Mouse (Mus musculus): ENCODE data around the gene Arvcf. TPM values are rescaled to one million over a fixed set of nuclear protein-coding genes. Genes with fewer than 3 reads are reported as not detected.

Gene Arvcf
- polyA plus RNA-seq, 1 experiment from 2014 or later: 46.8 TPM

- Histone ChIP-seq H3K4me1 (ENCODE audit: control insufficient read depth, insufficient read depth, low read length) (peaks cover 20% of the 10 kb centered on the region), H3K27ac (ENCODE audit: low read depth, low read length) (no peak overlapping the region; the same call in 1 of the 2 replicates), H3K36me3 (ENCODE audit: control insufficient read depth, insufficient read depth, low read length) (no peaks in the 10 kb centered on the region), H3K9me3 (replicated peaks; ENCODE audit: control insufficient read depth, low read length) (no peaks in the 10 kb centered on the region), H3K9ac (ENCODE audit: low read length) (peak overlapping the region; percentile 83), H3K4me2 (ENCODE audit: low read length) (peak overlapping the region; percentile 79), H3K4me3 (ENCODE audit: low read depth, low read length) (peak overlapping the region; percentile 89), H3K27me3 (replicated peaks; ENCODE audit: control insufficient read depth, insufficient read depth, low read length) (no peaks in the 10 kb centered on the region)
- ATAC-seq (no peak; the same call in 1 of the 2 replicates), DNase-seq (ENCODE audit: low spot score) (peak; percentile 49)
- WGBS: under 1% methylated on average over 28 of the region's 28 CpGs
Measured at GRCm38 (mm10) chr16:18348601-18349175, 706 bp downstream of the Arvcf start.

DNA sequence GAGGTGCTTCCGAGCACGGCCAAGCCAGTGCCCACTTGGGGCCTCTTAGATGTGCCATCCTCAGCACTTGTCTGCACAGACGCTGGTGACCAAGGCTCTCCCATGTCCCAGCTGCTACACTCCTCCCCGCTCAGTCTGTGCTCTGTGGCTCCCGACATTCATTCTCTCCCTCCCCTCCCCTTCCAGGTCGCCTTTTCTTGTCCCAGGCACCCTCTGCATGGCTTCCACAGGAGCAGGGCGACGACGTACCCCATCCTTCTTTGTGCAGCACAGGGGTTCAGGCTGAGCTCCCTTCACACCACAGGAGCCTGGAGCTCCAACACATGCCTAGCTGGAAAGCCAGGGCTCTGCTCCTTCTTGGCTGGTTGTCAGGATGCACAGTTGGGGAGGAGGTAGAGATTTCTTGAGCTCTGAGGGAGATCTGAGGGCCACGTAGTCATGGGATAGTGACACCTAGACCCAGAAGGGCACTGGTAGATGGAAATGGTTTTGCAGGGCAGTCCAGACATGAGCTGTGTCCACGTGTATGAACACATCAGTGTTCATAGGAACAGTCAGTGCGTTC, 1.9 kb downstream of the Arvcf start:
- no peak for ATAC-seq
- Histone ChIP-seq H3K4me3 (ENCODE audit: low read depth, low read length) (no peak overlapping the region), H3K36me3 (ENCODE audit: control insufficient read depth, insufficient read depth, low read length) (peaks cover 5% of the 10 kb centered on the region; the same call in 1 of the 2 replicates), H3K9me3 (replicated peaks; ENCODE audit: control insufficient read depth, low read length) (no peaks in the 10 kb centered on the region), H3K27ac (ENCODE audit: low read depth, low read length) (no peak overlapping the region), H3K4me2 (ENCODE audit: low read length) (peak overlapping the region; percentile 79), H3K4me1 (ENCODE audit: control insufficient read depth, insufficient read depth, low read length) (peaks cover 14% of the 10 kb centered on the region), H3K9ac (ENCODE audit: low read length) (peak overlapping the region; percentile 83; the same call in 1 of the 2 replicates), H3K27me3 (replicated peaks; ENCODE audit: control insufficient read depth, insufficient read depth, low read length) (no peaks in the 10 kb centered on the region)
- DNase-seq (ENCODE audit: low spot score): no peak
- WGBS: 71% methylated on average over 12 of the region's 12 CpGs

- 48% methylated on average over 5 of the region's 5 CpGs for WGBS
- Histone ChIP-seq H3K4me2 (ENCODE audit: low read length) (no peak overlapping the region), H3K4me3 (ENCODE audit: low read depth, low read length) (no peak overlapping the region), H3K27ac (ENCODE audit: low read depth, low read length) (no peak overlapping the region), H3K9me3 (replicated peaks; ENCODE audit: control insufficient read depth, low read length) (no peaks in the 10 kb centered on the region), H3K4me1 (ENCODE audit: control insufficient read depth, insufficient read depth, low read length) (peaks cover 14% of the 10 kb centered on the region), H3K27me3 (replicated peaks; ENCODE audit: control insufficient read depth, insufficient read depth, low read length) (no peaks in the 10 kb centered on the region), H3K36me3 (ENCODE audit: control insufficient read depth, insufficient read depth, low read length) (peaks cover 5% of the 10 kb centered on the region; the same call in 1 of the 2 replicates), H3K9ac (ENCODE audit: low read length) (no peak overlapping the region)
- DNase-seq (ENCODE audit: low spot score) (peak; percentile 47), ATAC-seq (no peak)
Measured at GRCm38 (mm10) chr16:18351313-18352055, 3.5 kb downstream of the Arvcf start.

DNA sequence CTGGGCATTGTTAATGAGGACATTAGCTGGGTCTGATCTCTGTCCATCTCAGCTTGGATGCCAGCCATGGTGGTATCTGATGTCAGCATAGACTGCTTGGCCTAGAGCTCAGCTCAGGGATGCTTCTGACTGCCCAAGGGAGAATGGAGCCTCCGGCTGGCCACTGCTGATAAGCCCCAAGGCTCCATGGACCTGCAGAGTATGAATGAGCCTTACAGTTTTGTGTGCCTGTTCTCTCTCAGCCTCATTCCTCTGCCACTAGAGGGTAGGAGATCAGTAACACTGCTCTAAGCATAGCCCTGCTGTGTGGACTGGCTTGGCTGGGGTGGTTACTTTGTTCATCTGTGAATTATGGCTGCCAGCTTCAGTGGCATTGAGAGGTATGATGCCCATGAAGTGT, 5.1 kb downstream of the Arvcf start:
- Histone ChIP-seq H3K9ac (ENCODE audit: low read length) (no peak overlapping the region), H3K9me3 (replicated peaks; ENCODE audit: control insufficient read depth, low read length) (no peaks in the 10 kb centered on the region), H3K4me3 (ENCODE audit: low read depth, low read length) (no peak overlapping the region), H3K36me3 (ENCODE audit: control insufficient read depth, insufficient read depth, low read length) (peaks cover 5% of the 10 kb centered on the region; the same call in 1 of the 2 replicates), H3K4me1 (ENCODE audit: control insufficient read depth, insufficient read depth, low read length) (peaks cover 11% of the 10 kb centered on the region), H3K27ac (ENCODE audit: low read depth, low read length) (no peak overlapping the region), H3K27me3 (replicated peaks; ENCODE audit: control insufficient read depth, insufficient read depth, low read length) (no peaks in the 10 kb centered on the region), H3K4me2 (ENCODE audit: low read length) (no peak overlapping the region)
- WGBS: 87% methylated on average over 1 of the region's 1 CpGs
- no peak for ATAC-seq
- no peak for DNase-seq (ENCODE audit: low spot score)

DNA sequence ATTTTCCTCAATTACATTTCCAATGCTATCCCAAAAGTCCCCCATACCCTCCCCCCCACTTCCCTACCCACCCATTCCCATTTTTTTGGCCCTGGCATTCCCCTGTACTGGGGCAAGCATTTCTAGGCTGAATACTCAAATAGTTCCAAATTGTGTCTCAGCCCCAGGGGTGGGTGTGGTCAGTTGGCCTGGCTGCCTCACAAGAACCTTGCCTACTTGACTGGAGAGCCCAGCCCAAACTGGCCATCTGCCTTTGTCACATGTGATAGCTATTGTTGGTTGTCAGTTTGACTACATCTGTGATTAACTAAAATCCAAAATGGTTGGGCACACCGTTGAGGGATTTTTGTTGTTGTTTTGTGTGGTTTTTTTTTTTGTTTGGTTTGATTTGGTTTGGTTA, 9.0 kb downstream of the Arvcf start:
- H3K9ac ChIP-seq (ENCODE audit: low read length): no peak overlapping the region
- no peak overlapping the region for H3K4me3 ChIP-seq (ENCODE audit: low read depth, low read length)
- WGBS: 92% methylated on average over 1 of the region's 1 CpGs
- H3K4me1 ChIP-seq (ENCODE audit: control insufficient read depth, insufficient read depth, low read length): no peaks in the 10 kb centered on the region
- DNase-seq (ENCODE audit: low spot score): no peak
- no peak overlapping the region for H3K4me2 ChIP-seq (ENCODE audit: low read length)
- H3K36me3 ChIP-seq (ENCODE audit: control insufficient read depth, insufficient read depth, low read length): peaks cover 5% of the 10 kb centered on the region; the same call in 1 of the 2 replicates
- no peaks in the 10 kb centered on the region for H3K27me3 ChIP-seq (replicated peaks; ENCODE audit: control insufficient read depth, insufficient read depth, low read length)
- no peak overlapping the region for H3K27ac ChIP-seq (ENCODE audit: low read depth, low read length)
- H3K9me3 ChIP-seq (replicated peaks; ENCODE audit: control insufficient read depth, low read length): no peaks in the 10 kb centered on the region
- ATAC-seq: no peak

DNA sequence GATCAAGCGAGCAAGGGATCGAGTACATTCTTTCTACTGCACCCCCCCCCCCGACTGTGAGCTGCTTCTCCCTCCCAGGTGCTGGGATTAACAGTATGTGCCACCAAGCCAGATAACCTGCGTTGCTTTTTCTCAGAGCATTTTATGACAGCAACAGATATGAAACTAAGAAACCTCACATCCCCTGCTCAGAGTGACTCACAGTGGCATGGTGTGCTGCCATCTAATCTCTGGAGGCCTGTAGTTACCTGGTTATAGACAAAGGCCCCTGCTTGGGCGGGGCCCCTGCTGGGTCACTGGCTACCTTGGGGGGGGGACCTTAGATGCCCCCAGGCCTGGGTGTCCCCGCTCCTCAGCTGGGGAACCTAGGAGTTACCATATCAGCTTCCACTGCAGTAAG, 10.0 kb downstream of the Arvcf start:
- H3K4me2 ChIP-seq (ENCODE audit: low read length): no peak overlapping the region
- H3K27me3 ChIP-seq (replicated peaks; ENCODE audit: control insufficient read depth, insufficient read depth, low read length): no peaks in the 10 kb centered on the region
- peaks cover 5% of the 10 kb centered on the region; the same call in 1 of the 2 replicates for H3K36me3 ChIP-seq (ENCODE audit: control insufficient read depth, insufficient read depth, low read length)
- WGBS: 87% methylated on average over 6 of the region's 6 CpGs
- H3K4me3 ChIP-seq (ENCODE audit: low read depth, low read length): no peak overlapping the region
- no peaks in the 10 kb centered on the region for H3K9me3 ChIP-seq (replicated peaks; ENCODE audit: control insufficient read depth, low read length)
- H3K9ac ChIP-seq (ENCODE audit: low read length): no peak overlapping the region
- no peaks in the 10 kb centered on the region for H3K4me1 ChIP-seq (ENCODE audit: control insufficient read depth, insufficient read depth, low read length)
- ATAC-seq: no peak
- no peak for DNase-seq (ENCODE audit: low spot score)
- no peak overlapping the region for H3K27ac ChIP-seq (ENCODE audit: low read depth, low read length)

DNA sequence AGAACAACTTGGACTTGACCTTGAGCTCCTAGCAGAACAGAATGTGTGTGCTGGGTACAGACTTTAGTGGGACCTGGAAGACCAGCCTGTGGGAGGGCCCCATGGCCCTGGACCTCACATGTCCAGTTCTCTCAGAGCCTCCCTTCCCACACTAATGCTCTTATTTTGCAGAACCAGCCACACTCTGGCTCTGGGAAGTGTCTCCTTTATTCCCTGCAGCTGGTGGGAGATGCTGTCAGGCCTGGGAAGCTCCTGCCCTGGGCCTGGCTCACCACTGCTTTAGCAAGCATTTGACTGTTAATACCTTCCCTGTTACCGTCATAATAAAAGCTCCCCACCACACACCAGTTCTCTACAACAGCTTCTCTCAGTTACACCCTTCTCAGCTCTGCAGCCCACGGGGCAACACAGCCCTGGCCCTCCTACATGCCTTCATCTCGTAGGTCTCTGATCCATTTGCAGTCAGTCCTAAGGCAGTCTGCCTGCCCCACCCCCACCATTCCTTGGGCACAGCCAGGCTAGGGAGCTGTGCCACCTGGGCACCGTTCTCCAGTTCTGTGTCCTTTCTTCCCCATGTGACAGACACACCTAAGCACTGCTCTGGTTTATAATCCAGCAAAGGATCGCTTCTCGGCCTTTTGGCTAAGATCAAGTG, 12.3 kb downstream of the Arvcf start:
- H3K9ac ChIP-seq (ENCODE audit: low read length): no peak overlapping the region
- WGBS: 73% methylated on average over 6 of the region's 6 CpGs
- H3K4me3 ChIP-seq (ENCODE audit: low read depth, low read length): no peak overlapping the region
- no peaks in the 10 kb centered on the region for H3K9me3 ChIP-seq (replicated peaks; ENCODE audit: control insufficient read depth, low read length)
- H3K36me3 ChIP-seq (ENCODE audit: control insufficient read depth, insufficient read depth, low read length): 0 out of 2 replicates have a peak, but pooled peaks cover 4% of the 10 kb centered on the region
- no peak overlapping the region for H3K4me2 ChIP-seq (ENCODE audit: low read length)
- no peaks in the 10 kb centered on the region for H3K27me3 ChIP-seq (replicated peaks; ENCODE audit: control insufficient read depth, insufficient read depth, low read length)
- ATAC-seq (no peak), DNase-seq (ENCODE audit: low spot score) (no peak)
- no peak overlapping the region for H3K27ac ChIP-seq (ENCODE audit: low read depth, low read length)
- H3K4me1 ChIP-seq (ENCODE audit: control insufficient read depth, insufficient read depth, low read length): no peaks in the 10 kb centered on the region

GRCm38 (mm10) chr16:18362948-18363347, 15.0 kb downstream of the Arvcf start:
- no peaks in the 10 kb centered on the region for H3K4me1 ChIP-seq (ENCODE audit: control insufficient read depth, insufficient read depth, low read length)
- no peaks in the 10 kb centered on the region for H3K27me3 ChIP-seq (replicated peaks; ENCODE audit: control insufficient read depth, insufficient read depth, low read length)
- H3K4me3 ChIP-seq (ENCODE audit: low read depth, low read length): no peak overlapping the region
- WGBS: 92% methylated on average over 8 of the region's 8 CpGs
- no peak overlapping the region for H3K4me2 ChIP-seq (ENCODE audit: low read length)
- no peak overlapping the region for H3K27ac ChIP-seq (ENCODE audit: low read depth, low read length)
- H3K9ac ChIP-seq (ENCODE audit: low read length): no peak overlapping the region
- 0 out of 2 replicates have a peak, but pooled peaks cover 4% of the 10 kb centered on the region for H3K36me3 ChIP-seq (ENCODE audit: control insufficient read depth, insufficient read depth, low read length)
- no peaks in the 10 kb centered on the region for H3K9me3 ChIP-seq (replicated peaks; ENCODE audit: control insufficient read depth, low read length)
- DNase-seq (ENCODE audit: low spot score) (no peak), ATAC-seq (no peak)

Data from forebrain, embryonic 14.5 days (tissue).